In genomic region chr6:142962476-142962875, GRCm38 (mm10) we compare ENCODE assay signal across 10 mouse cellular contexts. TPM values are rescaled to one million over a fixed set of nuclear protein-coding genes. Genes with fewer than 3 reads are reported as not detected.
DNase-seq lines count a peak whose midpoint lies in the region; ATAC-seq lines count a peak whose summit lies in the region.
"Had no signal": no experiment of that assay in that cellular context is flagged by ENCODE, and none has a peak within 500 bp of the region (broad histone marks: within the 10 kb centered on the region; RNA-seq: fewer than 3 reads in every experiment).

No protein-coding gene starts in this region.

- H3K4me3 ChIP-seq in kidney, embryonic 16.5 days (ENCODE audit: low read length), result peak overlapping the region; percentile 65
- peak overlapping the region; percentile 79 for H3K4me3 ChIP-seq in hindbrain, embryonic 10.5 days
- peak overlapping the region; percentile 70 for H3K4me3 ChIP-seq in neural tube, embryonic 14.5 days (ENCODE audit: low read depth, low read length)

- peaks cover 16% of the 10 kb centered on the region for H3K27me3 ChIP-seq in kidney, embryonic 16.5 days (ENCODE audit: insufficient read depth, low read length)
- peaks cover 16% of the 10 kb centered on the region for H3K27me3 ChIP-seq in hindbrain, embryonic 10.5 days (ENCODE audit: insufficient read depth, poor library complexity, severe bottlenecking)
- H3K27me3 ChIP-seq in neural tube, embryonic 14.5 days (ENCODE audit: control insufficient read depth, insufficient read depth, low read length), result no peaks in the 10 kb centered on the region

- no peak overlapping the region for H3K27ac ChIP-seq in kidney, embryonic 16.5 days (ENCODE audit: low read length)
- H3K27ac ChIP-seq in hindbrain, embryonic 10.5 days, result no peak overlapping the region
- H3K27ac ChIP-seq in neural tube, embryonic 14.5 days (ENCODE audit: low read depth, low read length), result no peak overlapping the region
- H3K27ac ChIP-seq: embryonic facial prominence, embryonic 13.5 days had no signal

- peak; percentile 22 to 43 for DNase-seq in cerebellum, adult 18-20 months
- DNase-seq in cerebellum, adult 9-11 months, result no peak
- DNase-seq in kidney, postnatal 25 days, result no peak
- no peak for DNase-seq in hindbrain, embryonic 10.5 days (ENCODE audit: low spot score)
- DNase-seq in frontal cortex, postnatal 36 days (ENCODE audit: low spot score in 2 of 2), result no peak
- DNase-seq: spleen, adult 18-20 months had no signal

- H3K9me3 ChIP-seq in kidney, embryonic 16.5 days (ENCODE audit: low read length), result no peaks in the 10 kb centered on the region
- no peaks in the 10 kb centered on the region for H3K9me3 ChIP-seq in hindbrain, embryonic 10.5 days
- no peaks in the 10 kb centered on the region for H3K9me3 ChIP-seq in neural tube, embryonic 14.5 days (ENCODE audit: control insufficient read depth, low read length)
- H3K9me3 ChIP-seq: embryonic facial prominence, embryonic 13.5 days had no signal

- no peaks in the 10 kb centered on the region for H3K36me3 ChIP-seq in kidney, embryonic 16.5 days (ENCODE audit: insufficient read depth, low read length)
- peaks cover 11% of the 10 kb centered on the region; the same call in 1 of the 2 replicates for H3K36me3 ChIP-seq in hindbrain, embryonic 10.5 days
- no peaks in the 10 kb centered on the region for H3K36me3 ChIP-seq in neural tube, embryonic 14.5 days (ENCODE audit: control insufficient read depth, insufficient read depth, low read length)
- H3K36me3 ChIP-seq: embryonic facial prominence, embryonic 13.5 days had no signal

- ATAC-seq in kidney, embryonic 16.5 days (ENCODE audit: low FRiP score, low TSS enrichment), result no peak
- ATAC-seq in neural tube, embryonic 14.5 days (ENCODE audit: low read depth), result no peak
- no peak for ATAC-seq in erythroblast, adult 5-6 weeks (replicated peaks; ENCODE audit: low FRiP score, poor library complexity, severe bottlenecking)

- peak overlapping the region; percentile 99 for H3K4me2 ChIP-seq in kidney, embryonic 16.5 days (replicated peaks; ENCODE audit: low read depth, low read length)
- peak overlapping the region; percentile 74 for H3K4me2 ChIP-seq in neural tube, embryonic 14.5 days (ENCODE audit: low read depth, low read length)

- peaks cover 6% of the 10 kb centered on the region; the same call in 1 of the 2 replicates for H3K4me1 ChIP-seq in kidney, embryonic 16.5 days (ENCODE audit: insufficient read depth, low read length)
- peaks cover 35% of the 10 kb centered on the region for H3K4me1 ChIP-seq in hindbrain, embryonic 10.5 days (replicated peaks)
- H3K4me1 ChIP-seq in neural tube, embryonic 14.5 days (ENCODE audit: control insufficient read depth, insufficient read depth, low read length), result peaks cover 18% of the 10 kb centered on the region

- 56% methylated on average over 10 of the region's 10 CpGs for WGBS in kidney, embryonic 16.5 days
- WGBS in hindbrain, embryonic 10.5 days, result 76% methylated on average over 10 of the region's 10 CpGs
- WGBS in neural tube, embryonic 14.5 days, result 38% methylated on average over 10 of the region's 10 CpGs

- H3K9ac ChIP-seq in kidney, embryonic 16.5 days (replicated peaks; ENCODE audit: low read length), result no peak overlapping the region; the same call in 1 of the 2 replicates
- peak overlapping the region; percentile 84 for H3K9ac ChIP-seq in neural tube, embryonic 14.5 days (replicated peaks; ENCODE audit: low read depth, low read length)
- H3K9ac ChIP-seq: embryonic facial prominence, embryonic 13.5 days had no signal

RNA-seq across cellular contexts. Expression of gene St8sia1, which starts 1.8 kb away (rescaled TPM):
- 4.2 and 4.5 TPM in 2 replicates for polyA plus RNA-seq in kidney, embryonic 16.5 days (2015; fragmentation: Nextera tagmentation; extraction: Ambion mirVana)
- 3.6 and 5.4 TPM in 2 replicates for polyA plus RNA-seq in hindbrain, embryonic 10.5 days (2016; fragmentation: Nextera tagmentation; extraction: Ambion mirVana)
- polyA plus RNA-seq in neural tube, embryonic 14.5 days (2014; fragmentation: Nextera tagmentation; extraction: Ambion mirVana), result 8.2 and 9.5 TPM in 2 replicates
- total RNA-seq in erythroblast, adult 5-6 weeks (2015; ENCODE audit: low replicate concordance), result not detected in 2 replicates
- not detected in 2 replicates for total RNA-seq in erythroblast, adult 5-6 weeks (2017; ENCODE audit: low replicate concordance)

Comparison
In these comparisons a context has a peak if more than half of its experiments do, and no peak if none do; other contexts are left out.
1. DNase-seq: peak in cerebellum, adult 18-20 months (2 of 2); none in cerebellum, adult 9-11 months (single experiment), kidney, postnatal 25 days (0 of 2), hindbrain, embryonic 10.5 days (single experiment) and frontal cortex, postnatal 36 days (0 of 2).
2. Peak in every context shown above with its lines, with median percentiles within 50 percentile points of each other: H3K4me3 ChIP-seq.